Mouse (Mus musculus): ENCODE measurements at regions not wholly inside any gene's neighbourhood (a gene's known extent, or its start where the extent isn't known, plus 50 kb on each side); places are given as distances from the start of the nearest gene placed in this dataset.

DNA sequence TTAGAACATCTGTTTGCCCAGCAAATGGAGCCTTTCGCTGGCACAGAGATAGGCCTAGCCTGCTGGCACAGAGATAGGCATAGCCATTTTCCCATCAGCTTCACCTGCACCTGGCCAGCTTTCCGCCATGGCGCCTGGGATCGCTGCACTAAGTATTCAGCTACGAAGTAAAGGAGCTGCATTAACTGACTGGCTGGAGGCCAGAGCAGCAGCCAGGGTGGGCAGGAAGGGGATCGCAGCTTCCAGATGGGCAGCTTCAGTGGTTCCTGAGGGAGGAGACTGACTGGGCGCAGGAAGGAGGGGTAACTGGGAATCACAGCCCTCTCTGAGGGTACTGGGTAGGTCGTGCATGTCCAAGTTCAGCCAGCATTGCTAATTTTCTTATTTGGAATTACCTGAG lies 376.2 kb downstream of the Rps24 start:
- no peak for DNase-seq (ENCODE audit: low spot score)
- 74% methylated on average over 8 of the region's 8 CpGs for WGBS
- H3K4me1 ChIP-seq (replicated peaks; ENCODE audit: control insufficient read depth, insufficient read depth, low read length): no peaks in the 10 kb centered on the region
- no peak for ATAC-seq (replicated peaks; ENCODE audit: low FRiP score)
- no peak overlapping the region for H3K9ac ChIP-seq (ENCODE audit: low read depth, low read length)
- no peaks in the 10 kb centered on the region for H3K36me3 ChIP-seq (ENCODE audit: control insufficient read depth, insufficient read depth, low read length)
- no peak overlapping the region for H3K4me3 ChIP-seq (ENCODE audit: low read depth, low read length)
- H3K27ac ChIP-seq (ENCODE audit: low read depth, low read length): no peak overlapping the region
- no peaks in the 10 kb centered on the region for H3K9me3 ChIP-seq (ENCODE audit: control insufficient read depth, low read length)
- H3K27me3 ChIP-seq (replicated peaks; ENCODE audit: control insufficient read depth, insufficient read depth, low read length): no peaks in the 10 kb centered on the region
- no peak overlapping the region for H3K4me2 ChIP-seq

DNA sequence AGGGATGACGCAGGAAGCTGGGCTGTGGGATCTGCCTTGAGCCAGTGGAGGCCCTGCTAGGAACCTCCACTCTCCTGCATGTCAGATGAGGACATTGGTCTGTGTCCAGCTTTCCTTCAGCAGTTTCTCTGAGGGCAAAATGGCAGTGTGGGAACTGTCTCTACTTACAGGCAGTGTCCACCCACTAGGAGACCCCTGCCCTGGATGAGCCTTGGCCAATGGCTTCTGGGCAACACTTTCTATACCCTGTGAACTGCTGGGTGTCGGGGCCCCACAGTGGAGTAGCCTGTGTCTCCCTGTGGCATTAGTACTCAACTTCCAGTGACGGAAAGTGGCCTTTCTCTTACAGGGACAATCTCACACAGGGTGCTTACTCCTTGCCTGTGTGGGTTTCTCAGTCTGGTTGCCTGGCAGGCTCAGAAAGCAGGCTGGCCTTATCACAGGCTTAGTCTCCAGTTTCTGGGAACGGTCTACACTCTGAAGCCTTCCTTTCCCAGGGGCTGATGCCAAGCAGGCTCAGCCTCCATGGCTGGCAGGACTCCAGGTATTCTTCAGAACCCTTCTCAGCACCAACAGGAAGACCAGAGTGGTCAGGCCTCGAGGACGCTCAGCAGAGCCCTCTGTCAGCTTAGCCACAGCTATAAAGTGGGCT lies 378.8 kb downstream of the Rps24 start:
- Histone ChIP-seq H3K9ac (ENCODE audit: low read depth, low read length) (no peak overlapping the region), H3K36me3 (ENCODE audit: control insufficient read depth, insufficient read depth, low read length) (no peaks in the 10 kb centered on the region), H3K4me3 (ENCODE audit: low read depth, low read length) (no peak overlapping the region), H3K4me1 (replicated peaks; ENCODE audit: control insufficient read depth, insufficient read depth, low read length) (no peaks in the 10 kb centered on the region), H3K27me3 (replicated peaks; ENCODE audit: control insufficient read depth, insufficient read depth, low read length) (no peaks in the 10 kb centered on the region), H3K9me3 (ENCODE audit: control insufficient read depth, low read length) (no peaks in the 10 kb centered on the region), H3K27ac (ENCODE audit: low read depth, low read length) (no peak overlapping the region), H3K4me2 (no peak overlapping the region)
- no peak for DNase-seq (ENCODE audit: low spot score)
- WGBS: 80% methylated on average over 6 of the region's 6 CpGs
- ATAC-seq (replicated peaks; ENCODE audit: low FRiP score): no peak

DNA sequence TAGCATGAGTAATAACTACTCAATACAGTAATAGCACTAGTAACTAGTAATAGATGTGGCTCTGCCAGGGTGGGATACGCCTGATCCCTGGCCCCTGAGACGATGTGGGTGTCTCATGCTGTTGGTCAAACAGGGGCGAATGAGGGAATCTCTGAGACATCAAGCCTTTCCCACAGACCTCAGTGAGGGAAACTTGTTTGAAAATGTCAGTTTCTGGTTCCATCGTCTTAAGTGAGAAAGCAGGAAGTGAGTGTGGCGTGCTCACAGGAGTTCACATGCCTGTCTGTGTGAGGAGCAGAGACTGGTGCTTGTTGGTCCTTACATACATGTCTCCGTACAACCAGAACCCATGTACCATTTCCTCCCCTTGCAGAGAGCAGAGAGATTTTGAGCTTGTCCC lies 380.9 kb downstream of the Rps24 start:
- ATAC-seq (replicated peaks; ENCODE audit: low FRiP score) (no peak), DNase-seq (ENCODE audit: low spot score) (no peak)
- H3K9me3 ChIP-seq (ENCODE audit: control insufficient read depth, low read length): no peaks in the 10 kb centered on the region
- H3K27me3 ChIP-seq (replicated peaks; ENCODE audit: control insufficient read depth, insufficient read depth, low read length): no peaks in the 10 kb centered on the region
- H3K27ac ChIP-seq (ENCODE audit: low read depth, low read length): no peak overlapping the region
- no peaks in the 10 kb centered on the region for H3K36me3 ChIP-seq (ENCODE audit: control insufficient read depth, insufficient read depth, low read length)
- H3K9ac ChIP-seq (ENCODE audit: low read depth, low read length): no peak overlapping the region
- no peak overlapping the region for H3K4me3 ChIP-seq (ENCODE audit: low read depth, low read length)
- no peaks in the 10 kb centered on the region for H3K4me1 ChIP-seq (replicated peaks; ENCODE audit: control insufficient read depth, insufficient read depth, low read length)
- WGBS: 73% methylated on average over 6 of the region's 6 CpGs
- no peak overlapping the region for H3K4me2 ChIP-seq

DNA sequence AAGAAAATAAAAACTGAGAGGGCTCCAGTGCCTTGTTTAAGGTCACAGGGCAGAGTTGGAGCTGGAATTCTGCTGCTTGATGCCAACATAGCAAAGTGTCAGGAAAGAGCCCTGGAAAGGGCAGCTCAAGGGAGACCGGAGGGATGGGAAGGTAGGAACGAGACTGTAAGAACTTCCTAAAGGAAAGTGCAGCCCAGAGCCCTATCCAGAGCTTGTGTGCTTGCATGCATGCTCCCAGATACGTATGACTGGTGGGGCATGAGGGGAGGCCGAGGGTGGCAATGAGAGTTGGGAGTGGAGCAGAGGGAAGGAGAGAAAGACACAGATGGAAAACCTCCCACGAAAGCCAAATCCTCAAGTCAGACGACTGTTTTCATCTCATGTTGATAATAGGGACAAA lies 381.8 kb downstream of the Rps24 start:
- H3K4me3 ChIP-seq (ENCODE audit: low read depth, low read length): no peak overlapping the region
- H3K4me1 ChIP-seq (replicated peaks; ENCODE audit: control insufficient read depth, insufficient read depth, low read length): no peaks in the 10 kb centered on the region
- no peaks in the 10 kb centered on the region for H3K36me3 ChIP-seq (ENCODE audit: control insufficient read depth, insufficient read depth, low read length)
- H3K27ac ChIP-seq (ENCODE audit: low read depth, low read length): no peak overlapping the region
- no peak overlapping the region for H3K9ac ChIP-seq (ENCODE audit: low read depth, low read length)
- 70% methylated on average over 6 of the region's 6 CpGs for WGBS
- no peak overlapping the region for H3K4me2 ChIP-seq
- no peak for ATAC-seq (replicated peaks; ENCODE audit: low FRiP score)
- no peaks in the 10 kb centered on the region for H3K27me3 ChIP-seq (replicated peaks; ENCODE audit: control insufficient read depth, insufficient read depth, low read length)
- DNase-seq (ENCODE audit: low spot score): peak; percentile 20
- no peaks in the 10 kb centered on the region for H3K9me3 ChIP-seq (ENCODE audit: control insufficient read depth, low read length)

DNA sequence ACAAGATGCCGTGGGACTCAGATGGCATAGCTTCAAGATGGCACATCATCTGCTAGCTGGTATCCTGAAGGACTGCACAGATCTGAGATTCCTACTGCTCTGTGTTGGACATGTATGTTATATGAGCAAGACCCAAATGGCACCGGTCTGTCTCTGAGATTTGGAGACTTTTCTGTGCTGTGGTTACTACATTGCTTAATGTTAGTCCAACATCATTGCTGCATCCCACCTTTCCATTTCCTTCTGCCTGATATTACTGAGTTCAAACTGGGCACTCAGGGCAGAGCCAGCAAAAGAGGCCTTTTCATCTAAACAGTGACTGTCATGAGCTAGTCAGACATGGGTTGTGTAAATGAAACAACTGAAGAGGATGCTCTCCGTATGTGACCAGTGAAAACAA lies 383.3 kb downstream of the Rps24 start:
- 85% methylated on average over 3 of the region's 3 CpGs for WGBS
- Histone ChIP-seq H3K36me3 (ENCODE audit: control insufficient read depth, insufficient read depth, low read length) (no peaks in the 10 kb centered on the region), H3K4me3 (ENCODE audit: low read depth, low read length) (no peak overlapping the region), H3K27me3 (replicated peaks; ENCODE audit: control insufficient read depth, insufficient read depth, low read length) (no peaks in the 10 kb centered on the region), H3K27ac (ENCODE audit: low read depth, low read length) (no peak overlapping the region), H3K4me1 (replicated peaks; ENCODE audit: control insufficient read depth, insufficient read depth, low read length) (no peaks in the 10 kb centered on the region), H3K4me2 (no peak overlapping the region), H3K9me3 (ENCODE audit: control insufficient read depth, low read length) (no peaks in the 10 kb centered on the region), H3K9ac (ENCODE audit: low read depth, low read length) (no peak overlapping the region)
- DNase-seq (ENCODE audit: low spot score) (no peak), ATAC-seq (replicated peaks; ENCODE audit: low FRiP score) (no peak)

DNA sequence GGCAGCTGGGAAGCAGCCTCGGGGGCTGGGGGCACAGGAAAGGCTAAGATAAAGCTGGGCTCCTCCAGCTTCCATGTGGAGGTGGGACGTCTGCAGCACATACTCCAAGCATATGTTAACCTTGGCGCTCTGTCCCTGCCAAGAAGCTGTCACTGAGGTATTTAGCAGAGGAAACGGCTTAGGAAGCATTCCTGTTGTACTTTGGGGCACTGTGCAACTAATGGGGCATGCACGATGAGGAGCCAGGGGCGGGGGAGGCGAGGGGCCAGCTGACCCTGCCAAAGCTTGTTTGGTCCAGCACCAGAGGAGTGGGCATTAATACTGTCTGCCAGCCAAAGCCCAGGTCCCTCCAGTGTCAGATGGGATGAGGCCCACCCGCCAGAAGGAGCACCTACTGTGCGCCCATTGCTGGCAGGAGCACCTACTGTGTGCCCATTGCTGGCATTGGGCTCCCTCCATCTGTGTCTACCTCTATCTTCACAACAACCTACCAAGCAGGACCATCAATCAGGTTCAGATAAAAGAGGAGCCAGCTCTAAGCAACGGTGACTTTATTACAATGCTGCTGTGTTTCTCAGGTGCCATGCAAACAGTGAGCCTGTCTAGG lies 384.6 kb downstream of the Rps24 start:
- H3K27me3 ChIP-seq (replicated peaks; ENCODE audit: control insufficient read depth, insufficient read depth, low read length): no peaks in the 10 kb centered on the region
- H3K4me3 ChIP-seq (ENCODE audit: low read depth, low read length): no peak overlapping the region
- no peak overlapping the region for H3K4me2 ChIP-seq
- DNase-seq (ENCODE audit: low spot score) (no peak), ATAC-seq (replicated peaks; ENCODE audit: low FRiP score) (no peak)
- WGBS: 72% methylated on average over 10 of the region's 10 CpGs
- H3K9ac ChIP-seq (ENCODE audit: low read depth, low read length): no peak overlapping the region
- no peaks in the 10 kb centered on the region for H3K36me3 ChIP-seq (ENCODE audit: control insufficient read depth, insufficient read depth, low read length)
- H3K4me1 ChIP-seq (replicated peaks; ENCODE audit: control insufficient read depth, insufficient read depth, low read length): no peaks in the 10 kb centered on the region
- H3K27ac ChIP-seq (ENCODE audit: low read depth, low read length): no peak overlapping the region
- no peaks in the 10 kb centered on the region for H3K9me3 ChIP-seq (ENCODE audit: control insufficient read depth, low read length)

DNA sequence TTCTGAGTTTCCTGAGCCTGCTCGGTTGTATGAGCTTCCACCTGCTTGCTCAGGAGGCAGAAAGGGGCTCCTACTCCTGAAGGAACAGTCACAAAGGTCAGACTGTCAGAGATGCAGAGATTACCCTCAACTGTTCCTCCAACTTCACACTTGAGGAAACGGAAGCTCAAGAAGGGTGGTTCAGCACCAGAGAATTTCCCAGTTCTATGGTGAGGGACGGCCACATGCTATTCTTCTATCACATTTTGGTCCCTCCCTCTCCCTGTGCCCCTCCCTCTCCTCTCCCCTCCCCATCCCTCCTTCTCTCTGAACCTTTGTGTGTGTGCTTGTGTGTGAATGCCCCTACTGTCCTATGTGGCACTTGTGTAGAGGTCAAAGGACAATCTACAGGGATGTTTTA lies 386.0 kb downstream of the Rps24 start:
- no peak overlapping the region for H3K27ac ChIP-seq (ENCODE audit: low read depth, low read length)
- H3K27me3 ChIP-seq (replicated peaks; ENCODE audit: control insufficient read depth, insufficient read depth, low read length): no peaks in the 10 kb centered on the region
- ATAC-seq (replicated peaks; ENCODE audit: low FRiP score): no peak
- no peak overlapping the region for H3K4me2 ChIP-seq
- WGBS: 40% methylated on average over 3 of the region's 3 CpGs
- DNase-seq (ENCODE audit: low spot score): peak; percentile 25
- H3K9ac ChIP-seq (ENCODE audit: low read depth, low read length): no peak overlapping the region
- H3K4me3 ChIP-seq (ENCODE audit: low read depth, low read length): no peak overlapping the region
- 0 out of 2 replicates have a peak, but pooled peaks cover 2% of the 10 kb centered on the region for H3K4me1 ChIP-seq (replicated peaks; ENCODE audit: control insufficient read depth, insufficient read depth, low read length)
- no peaks in the 10 kb centered on the region for H3K36me3 ChIP-seq (ENCODE audit: control insufficient read depth, insufficient read depth, low read length)
- no peaks in the 10 kb centered on the region for H3K9me3 ChIP-seq (ENCODE audit: control insufficient read depth, low read length)

DNA sequence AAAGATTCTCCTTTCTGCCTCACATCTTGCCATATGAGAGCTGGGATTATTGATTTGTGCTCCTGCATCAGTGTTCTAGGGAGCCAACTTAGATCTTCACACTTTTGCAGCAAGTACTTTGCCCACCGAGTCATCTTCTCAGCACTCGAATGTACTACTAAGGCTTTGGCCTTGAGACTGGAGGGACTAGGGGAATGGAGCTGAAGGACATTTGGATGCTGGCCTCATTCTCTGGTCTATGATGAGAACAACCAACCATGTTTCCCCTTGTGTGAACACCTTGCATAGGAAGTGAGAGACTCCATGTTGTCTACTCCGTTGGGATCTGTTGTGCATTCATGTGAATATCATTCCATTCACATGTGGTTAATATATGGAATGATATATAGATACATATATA lies 386.5 kb downstream of the Rps24 start:
- 83% methylated on average over 3 of the region's 3 CpGs for WGBS
- Histone ChIP-seq H3K27ac (ENCODE audit: low read depth, low read length) (no peak overlapping the region), H3K27me3 (replicated peaks; ENCODE audit: control insufficient read depth, insufficient read depth, low read length) (no peaks in the 10 kb centered on the region), H3K9ac (ENCODE audit: low read depth, low read length) (no peak overlapping the region), H3K4me1 (replicated peaks; ENCODE audit: control insufficient read depth, insufficient read depth, low read length) (0 out of 2 replicates have a peak, but pooled peaks cover 2% of the 10 kb centered on the region), H3K9me3 (ENCODE audit: control insufficient read depth, low read length) (no peaks in the 10 kb centered on the region), H3K4me3 (ENCODE audit: low read depth, low read length) (no peak overlapping the region), H3K36me3 (ENCODE audit: control insufficient read depth, insufficient read depth, low read length) (no peaks in the 10 kb centered on the region), H3K4me2 (no peak overlapping the region)
- DNase-seq (ENCODE audit: low spot score) (peak; percentile 25), ATAC-seq (replicated peaks; ENCODE audit: low FRiP score) (no peak)

DNA sequence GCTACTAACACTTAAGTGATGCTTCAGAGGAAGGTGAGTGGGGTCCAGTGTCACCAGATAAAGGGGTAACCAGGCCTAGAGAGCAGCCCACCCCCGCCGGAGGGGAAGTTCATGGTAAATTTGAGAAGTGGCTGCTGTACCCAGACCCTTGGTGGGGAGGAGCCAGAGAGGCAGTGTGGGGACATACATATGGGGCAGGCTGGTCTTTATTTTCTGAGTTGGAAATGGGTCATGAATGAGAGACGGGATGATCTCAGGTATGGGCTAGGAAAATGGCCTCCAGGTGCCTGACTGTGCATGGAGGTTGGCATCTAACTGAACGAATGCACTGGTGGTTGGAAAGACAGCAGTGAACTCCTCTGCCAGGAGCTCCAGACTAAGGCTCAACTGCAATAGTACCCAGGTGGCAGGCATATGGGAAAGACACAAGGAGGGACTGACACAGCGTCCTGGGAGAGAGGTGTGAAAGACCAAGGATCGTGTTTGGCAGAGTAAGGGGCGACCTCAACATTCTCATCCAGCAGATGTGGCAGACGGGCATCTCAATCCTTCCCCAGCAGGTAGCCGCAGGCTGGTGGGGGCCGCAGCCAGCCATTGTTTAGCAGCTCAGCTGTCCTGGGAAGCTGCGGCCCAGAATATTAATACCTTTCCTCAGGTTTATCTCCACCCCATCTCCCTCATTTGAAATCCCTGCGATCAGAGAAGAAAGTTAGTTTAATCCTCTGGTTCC lies 387.7 kb downstream of the Rps24 start:
- WGBS: 56% methylated on average over 12 of the region's 12 CpGs
- H3K36me3 ChIP-seq (ENCODE audit: control insufficient read depth, insufficient read depth, low read length): no peaks in the 10 kb centered on the region
- H3K4me3 ChIP-seq (ENCODE audit: low read depth, low read length): no peak overlapping the region
- no peak overlapping the region for H3K4me2 ChIP-seq
- no peaks in the 10 kb centered on the region for H3K9me3 ChIP-seq (ENCODE audit: control insufficient read depth, low read length)
- DNase-seq (ENCODE audit: low spot score): peak; percentile 22
- H3K27me3 ChIP-seq (replicated peaks; ENCODE audit: control insufficient read depth, insufficient read depth, low read length): no peaks in the 10 kb centered on the region
- H3K4me1 ChIP-seq (replicated peaks; ENCODE audit: control insufficient read depth, insufficient read depth, low read length): 0 out of 2 replicates have a peak, but pooled peaks cover 2% of the 10 kb centered on the region
- H3K27ac ChIP-seq (ENCODE audit: low read depth, low read length): no peak overlapping the region
- ATAC-seq (replicated peaks; ENCODE audit: low FRiP score): no peak
- no peak overlapping the region for H3K9ac ChIP-seq (ENCODE audit: low read depth, low read length)

All from liver, embryonic 11.5 days (tissue).